Mouse (Mus musculus) ovary, postnatal 10 days (tissue): ENCODE results near the gene Capn13.

Experiments used
- DNase-seq: peaks from one replicate; pipeline ENCODE4 v3.0.0; 2022; ENCODE audit warnings: low spot score

Gene Capn13

DNA sequence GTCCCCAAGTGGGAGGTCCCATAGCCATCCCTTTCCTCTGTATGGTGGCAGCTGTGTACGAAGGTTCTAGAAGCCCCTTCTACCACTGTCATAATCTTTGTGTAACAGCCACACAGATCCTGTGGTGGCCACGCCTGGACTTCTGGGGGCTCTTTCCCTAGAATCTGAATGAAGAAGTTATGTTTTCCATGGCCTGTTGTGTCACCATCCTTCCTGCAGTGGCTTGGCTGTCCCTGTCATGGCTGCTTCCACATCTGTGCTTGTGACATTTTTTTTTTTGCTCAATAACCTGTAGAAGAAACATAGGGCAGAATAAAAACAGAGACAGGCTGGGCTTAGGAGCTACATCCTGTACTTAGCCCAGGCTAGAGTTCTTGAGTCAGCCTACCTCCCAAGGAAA is at the start of gene Capn13:
Capn13 (minus strand) TSS at position 5 of the 400 bp plus-strand sequence.
- no peak for DNase-seq

DNA sequence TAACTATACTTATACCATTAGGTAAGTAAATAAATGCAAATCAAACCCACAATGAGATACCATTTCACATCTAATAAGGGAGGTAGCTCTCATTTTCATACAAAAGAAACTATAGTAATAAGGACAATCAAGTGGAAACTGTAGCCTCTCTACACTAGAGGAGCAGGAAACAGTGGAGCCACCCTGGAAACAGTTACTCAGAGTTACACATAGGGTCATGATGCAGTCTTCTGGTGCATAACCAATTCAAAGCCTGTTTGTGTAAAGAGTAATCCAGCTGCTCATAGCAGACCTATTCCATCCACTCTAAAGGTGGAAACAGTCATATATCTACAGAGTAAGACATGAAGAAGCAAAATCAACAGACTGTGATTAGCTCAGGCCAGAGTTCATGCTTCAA is 48.4 kb upstream of the Capn13 start:
- DNase-seq, result no peak

DNA sequence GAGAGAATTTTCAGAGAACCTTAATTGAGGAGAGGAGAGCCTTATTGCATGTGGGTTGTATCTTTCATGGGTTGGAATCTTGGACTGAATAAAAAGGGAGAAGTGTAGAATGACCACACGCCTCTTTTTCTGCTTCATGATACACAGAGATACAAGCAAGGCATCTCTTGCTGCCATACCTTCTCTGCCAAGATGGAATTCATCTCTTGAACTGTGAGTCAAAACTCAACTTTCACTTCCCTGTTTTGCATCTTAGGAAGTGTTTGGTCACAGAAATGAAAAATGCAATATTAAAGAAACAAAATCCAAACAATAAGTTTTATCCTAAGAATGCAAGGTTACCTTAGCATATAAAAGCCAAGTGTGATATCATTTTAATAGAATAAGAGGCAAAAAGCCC is 40.1 kb upstream of the Capn13 start:
- no peak for DNase-seq

DNA sequence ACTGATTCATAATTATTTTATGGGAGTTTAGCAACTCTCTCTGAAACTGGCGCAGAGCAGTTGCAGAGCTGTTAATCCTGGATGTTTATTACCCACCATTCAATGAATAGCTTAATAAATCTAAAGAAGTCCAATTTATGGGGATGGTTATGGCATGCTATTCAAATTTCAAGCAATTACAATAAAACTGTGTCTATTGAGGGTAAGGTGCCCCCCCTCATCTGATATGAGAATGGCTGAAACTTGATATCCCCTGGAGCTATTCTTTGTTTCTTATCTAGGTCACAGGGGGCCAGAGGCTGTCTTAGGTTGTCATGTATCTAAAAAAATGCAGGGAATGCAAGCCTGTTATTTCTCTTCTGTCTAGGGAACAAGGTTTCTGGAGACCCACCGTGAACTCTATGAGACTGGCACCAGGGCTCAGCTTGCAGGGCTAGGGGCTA is 31.9 kb upstream of the Capn13 start:
- no peak for DNase-seq

DNA sequence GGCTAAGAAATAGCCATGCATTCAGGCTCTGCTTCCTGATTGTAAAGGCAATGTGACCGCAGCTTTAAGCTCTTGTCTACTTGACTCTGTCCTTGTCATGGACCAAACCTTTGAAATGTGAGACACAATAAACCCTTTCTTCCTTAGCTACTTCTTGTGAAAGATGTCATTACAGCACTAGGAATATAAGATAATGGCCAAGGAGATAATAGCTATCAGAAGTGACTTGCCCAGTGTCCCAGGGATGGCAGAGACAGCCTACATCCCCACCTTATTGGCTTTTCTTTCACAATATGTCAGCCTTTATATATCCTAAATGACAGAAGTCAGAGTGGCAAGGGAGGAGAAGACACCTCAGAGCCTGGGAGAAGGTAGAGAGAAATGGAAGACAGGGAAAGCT is 31.4 kb upstream of the Capn13 start:
- DNase-seq, result no peak

DNA sequence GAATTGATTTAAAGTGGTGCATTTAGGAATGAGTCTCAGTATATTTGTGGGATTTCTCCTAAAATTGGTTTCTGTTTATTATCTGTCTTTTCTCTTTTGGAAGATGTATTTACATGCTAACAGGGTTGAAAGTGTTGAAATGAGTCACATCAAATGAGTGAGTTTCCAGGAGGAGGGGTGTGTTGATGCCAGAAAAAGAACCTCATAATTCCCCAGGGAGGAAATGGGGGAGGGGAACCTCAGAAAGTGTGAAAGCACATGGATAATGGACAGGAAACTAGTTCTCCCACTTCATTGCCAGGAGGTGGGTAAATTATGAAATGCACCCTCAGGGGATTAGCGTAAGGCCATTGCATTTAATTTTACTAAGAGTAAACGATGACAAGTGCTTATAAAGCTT is 16.7 kb upstream of the Capn13 start:
- no peak for DNase-seq

DNA sequence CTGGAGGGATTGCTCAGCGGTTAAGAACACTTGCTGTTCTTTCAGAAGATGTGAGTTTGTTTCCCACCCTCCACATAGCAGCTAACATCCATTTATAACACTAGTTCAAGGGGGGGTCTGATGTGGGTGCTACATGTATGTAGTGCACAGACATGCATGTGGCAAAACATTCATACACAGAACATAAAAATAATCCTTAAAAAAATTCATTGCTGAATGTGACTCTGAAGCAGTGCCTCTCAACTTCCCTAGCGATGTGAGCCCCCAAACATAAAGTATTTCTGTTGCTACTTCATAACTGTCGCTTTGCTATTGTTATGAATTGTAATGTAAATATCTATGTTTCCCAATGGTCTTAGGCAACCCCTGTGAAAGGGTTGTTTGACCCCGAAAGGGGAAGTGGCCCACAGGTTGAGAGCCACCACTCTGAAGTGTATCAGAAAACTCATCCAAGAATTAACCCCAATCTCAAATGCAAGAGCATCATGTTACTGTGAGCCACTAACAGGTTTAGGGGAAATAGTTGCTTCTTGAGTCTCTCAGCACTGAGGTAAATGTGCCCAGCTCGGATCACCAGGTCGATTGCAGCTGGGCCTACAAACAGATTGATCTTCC is 15.6 kb upstream of the Capn13 start:
- no peak for DNase-seq

DNA sequence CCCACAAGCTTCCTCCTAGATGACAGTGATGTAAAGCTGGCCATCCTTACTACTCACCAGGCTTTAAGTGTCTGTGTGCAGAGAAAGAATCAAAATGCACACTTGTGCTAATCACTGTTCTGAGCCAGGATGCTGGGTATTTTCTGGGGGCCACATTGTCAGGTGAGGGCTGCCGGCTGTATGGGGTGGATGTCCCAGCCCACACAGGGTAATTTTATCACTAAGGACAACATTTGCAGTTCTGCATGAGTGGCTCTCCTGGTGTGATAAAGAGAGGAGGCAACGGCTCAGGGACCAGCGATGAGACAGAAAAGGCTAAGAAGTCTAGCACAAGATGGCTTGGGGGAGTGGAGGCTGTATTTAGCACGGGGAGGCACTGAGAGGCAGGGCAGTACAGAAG is 11.2 kb upstream of the Capn13 start:
- no peak for DNase-seq

DNA sequence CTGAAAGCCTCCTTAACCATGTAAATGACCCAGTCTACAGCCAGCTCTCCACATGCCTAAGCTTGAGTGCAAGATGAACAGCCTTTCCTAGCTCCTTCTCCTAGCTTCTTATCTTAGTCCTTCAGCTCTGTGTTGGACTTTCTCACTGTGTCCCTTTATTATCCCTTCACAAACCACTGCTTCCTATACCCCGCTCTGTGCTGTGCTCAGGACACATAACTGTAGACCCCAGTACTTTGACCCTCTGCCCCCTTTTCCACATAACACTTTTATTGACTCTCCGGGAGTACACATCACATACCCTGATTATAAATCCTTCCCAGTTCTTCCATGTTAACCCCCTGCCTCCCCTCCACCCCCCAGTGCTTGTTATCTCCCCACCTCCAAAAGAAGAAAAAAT is 606 bp upstream of the Capn13 start:
- no peak for DNase-seq

DNA sequence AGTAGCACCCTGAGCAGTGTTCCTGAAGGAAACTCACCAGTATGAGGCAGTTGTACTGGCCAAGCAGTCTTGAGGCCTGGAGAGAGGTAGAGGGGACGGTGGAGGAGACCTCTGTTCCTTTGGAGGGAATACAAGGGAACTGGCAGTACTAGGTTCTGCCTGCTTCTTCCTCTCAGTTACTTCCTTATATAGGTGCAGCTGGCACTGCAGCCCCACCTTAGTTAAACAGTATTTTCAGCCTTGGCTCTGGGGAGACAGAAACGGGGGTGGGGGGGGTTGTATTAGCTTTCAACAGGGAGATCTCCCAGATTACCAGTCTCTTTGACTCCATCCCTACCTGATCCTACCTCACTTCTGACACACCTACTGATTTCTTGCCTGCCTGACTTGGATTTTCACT is 1.5 kb downstream of the Capn13 start:
- no peak for DNase-seq

DNA sequence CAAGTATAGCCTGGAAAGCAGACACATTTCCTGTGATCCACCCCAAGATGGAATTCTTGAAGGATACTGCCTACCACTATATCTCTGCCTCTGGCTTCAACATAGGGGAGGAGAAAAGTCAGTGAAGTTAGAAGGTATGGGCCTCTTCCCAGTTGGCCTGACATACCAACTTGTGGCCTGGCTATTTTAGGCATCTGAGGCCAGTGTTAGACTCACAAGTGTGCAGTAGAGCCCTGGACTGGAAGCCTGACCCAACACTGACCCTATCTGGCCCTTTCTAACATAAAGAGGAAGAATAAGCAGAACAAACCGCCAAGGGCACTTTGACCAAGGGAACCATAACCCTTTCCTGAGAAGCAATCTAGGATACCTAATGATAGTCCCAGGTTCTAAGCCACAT is 7.3 kb downstream of the Capn13 start:
- no peak for DNase-seq

DNA sequence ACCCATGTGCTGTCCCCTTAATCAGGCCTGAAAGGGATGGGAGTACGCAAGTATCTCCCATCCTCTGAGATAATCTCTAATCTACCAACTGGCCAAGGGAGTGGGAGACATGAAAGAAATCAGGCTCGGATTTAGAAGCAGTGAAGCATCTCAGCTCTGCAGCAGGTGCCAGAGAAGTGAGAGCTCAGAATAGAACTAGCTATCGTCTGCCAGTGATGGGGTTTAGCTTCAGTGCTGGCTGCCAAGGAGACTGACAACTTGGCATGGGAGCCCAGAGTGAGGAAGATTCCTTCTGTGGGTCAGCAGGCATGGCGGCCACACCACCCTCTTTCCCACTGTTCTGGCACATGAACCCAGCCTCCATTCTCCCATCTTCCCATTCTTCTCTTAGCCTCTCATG is 8.9 kb downstream of the Capn13 start:
- no peak for DNase-seq

DNA sequence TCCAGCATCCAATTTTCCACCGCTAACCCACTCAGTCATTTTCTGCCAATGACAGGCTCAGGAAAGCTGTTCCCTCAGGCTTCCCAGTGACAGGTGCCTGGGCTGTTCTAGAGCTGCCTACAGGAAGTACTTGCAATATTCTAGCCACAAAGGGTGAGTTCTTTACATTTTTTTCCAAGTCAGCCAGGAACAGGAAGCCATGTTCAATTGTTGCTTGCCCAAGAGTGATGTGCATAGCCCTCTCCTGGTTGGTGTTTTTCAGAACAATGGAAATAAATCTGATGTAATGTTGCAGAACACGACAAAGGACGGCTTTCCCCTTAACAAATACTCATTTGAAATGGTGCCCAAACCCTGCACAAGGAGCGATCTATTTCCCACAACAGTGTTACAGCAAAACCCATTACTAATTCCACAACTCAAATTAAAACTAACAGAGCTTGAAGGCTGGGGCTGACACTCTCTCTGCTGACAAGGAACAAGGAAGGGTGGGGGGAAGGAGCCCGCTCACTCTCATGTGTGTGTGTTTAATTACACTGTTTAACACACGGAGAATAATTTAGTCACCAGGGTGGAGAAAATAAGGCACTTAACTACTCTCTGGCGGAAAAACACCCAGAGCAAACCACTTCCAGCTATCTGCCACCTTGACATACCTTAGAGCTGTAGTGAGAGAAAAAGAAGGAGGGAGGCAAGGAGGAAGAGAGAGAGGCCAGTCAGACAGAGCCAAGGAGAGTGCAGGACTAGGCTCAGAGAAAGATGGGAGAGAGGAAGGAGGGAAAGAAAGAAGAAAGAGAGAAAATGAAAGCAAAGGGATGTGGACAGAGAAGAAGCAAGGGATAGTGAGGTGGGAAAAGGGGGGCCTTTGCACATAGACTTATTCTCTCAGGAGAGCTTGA is 10.2 kb downstream of the Capn13 start:
- no peak for DNase-seq

DNA sequence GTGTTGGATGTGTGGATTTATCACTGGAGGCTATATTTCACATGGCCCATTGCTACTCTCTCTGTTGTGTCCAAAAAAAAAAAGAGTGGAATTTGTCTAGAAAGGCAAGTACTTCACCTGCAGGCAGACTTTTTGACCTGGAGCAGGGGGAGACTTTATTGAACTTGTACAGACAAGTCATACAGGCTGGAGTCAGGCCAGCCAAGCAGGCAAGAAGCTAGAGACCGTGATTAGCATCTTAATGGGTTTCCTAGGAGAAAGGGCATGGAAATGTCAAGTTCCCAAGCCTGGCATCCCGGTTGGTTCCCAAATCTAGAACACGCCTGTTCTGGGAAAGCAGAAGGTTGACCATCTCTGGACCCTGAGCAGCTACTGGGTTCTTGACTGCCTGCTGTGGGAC is 11.3 kb downstream of the Capn13 start:
- no peak for DNase-seq

DNA sequence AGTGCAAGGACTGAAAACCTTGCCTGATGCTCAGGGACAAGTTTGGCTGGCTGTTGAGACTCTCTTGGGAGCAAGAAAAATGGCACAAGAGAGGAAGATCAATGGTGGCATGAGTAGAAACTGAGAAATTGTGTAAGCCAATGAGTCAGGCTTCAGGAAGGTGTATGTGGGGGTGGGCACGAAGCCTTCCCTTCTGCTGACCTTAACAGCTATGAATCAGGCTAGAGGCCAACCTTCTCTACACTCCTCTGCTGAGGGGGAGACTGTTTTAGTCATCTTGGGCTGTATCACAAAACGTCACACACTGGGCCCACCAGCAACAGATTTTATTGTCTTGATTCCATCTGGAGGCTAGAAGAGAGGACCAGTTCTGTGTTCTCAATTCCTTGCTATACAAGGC is 14.1 kb downstream of the Capn13 start:
- DNase-seq, result no peak

DNA sequence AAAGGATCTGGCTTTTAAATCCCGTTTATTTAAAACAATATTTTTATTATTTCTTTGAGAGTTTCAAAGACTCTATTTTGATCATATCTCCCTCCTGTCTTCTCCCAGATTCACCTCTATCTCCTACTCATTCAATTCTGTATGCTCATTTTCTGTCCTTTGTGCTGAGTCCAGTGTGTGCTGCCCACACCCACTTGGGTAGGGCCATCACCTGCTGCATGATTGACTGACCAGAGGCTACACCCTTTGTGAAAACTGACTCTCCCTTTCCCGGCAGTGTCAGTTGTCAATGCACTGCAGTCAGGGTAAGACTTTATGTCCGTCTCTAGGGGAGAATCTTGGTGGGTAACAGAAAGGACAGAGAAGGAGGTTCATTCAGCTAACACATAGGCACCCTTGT is 14.7 kb downstream of the Capn13 start:
- no peak for DNase-seq

DNA sequence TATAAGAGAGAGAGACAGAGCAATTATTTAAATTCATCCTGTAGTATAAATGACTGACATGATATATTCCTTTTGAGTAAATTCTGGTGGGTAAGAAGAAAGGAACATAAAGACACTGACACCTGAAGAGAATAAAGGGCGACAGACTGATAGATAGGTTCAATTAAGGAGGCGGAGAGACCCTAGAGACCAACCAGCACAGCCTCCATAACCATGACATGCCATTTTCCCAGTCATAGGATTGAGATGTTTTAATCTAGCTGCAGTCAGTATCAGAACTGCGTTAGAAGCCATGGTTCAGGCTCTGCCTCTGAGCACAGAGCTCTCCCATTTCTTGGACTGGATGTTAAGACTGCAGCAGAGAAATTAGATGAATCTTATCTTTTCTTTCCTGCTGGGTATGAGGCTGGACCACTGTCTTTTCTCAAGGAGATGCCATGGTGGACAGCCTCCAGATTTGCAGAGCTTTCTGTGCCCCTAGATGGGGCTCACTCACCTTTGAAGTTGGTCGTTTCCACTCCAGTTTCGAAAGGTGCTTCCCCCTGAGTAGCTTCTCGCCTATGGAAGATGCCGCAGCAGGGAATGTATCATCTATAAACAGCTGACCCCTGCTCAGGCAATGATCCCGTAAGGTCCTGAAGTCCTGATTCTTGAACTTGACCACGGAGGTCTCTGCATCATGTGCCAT is 18.2 kb downstream of the Capn13 start:
- DNase-seq, result no peak

DNA sequence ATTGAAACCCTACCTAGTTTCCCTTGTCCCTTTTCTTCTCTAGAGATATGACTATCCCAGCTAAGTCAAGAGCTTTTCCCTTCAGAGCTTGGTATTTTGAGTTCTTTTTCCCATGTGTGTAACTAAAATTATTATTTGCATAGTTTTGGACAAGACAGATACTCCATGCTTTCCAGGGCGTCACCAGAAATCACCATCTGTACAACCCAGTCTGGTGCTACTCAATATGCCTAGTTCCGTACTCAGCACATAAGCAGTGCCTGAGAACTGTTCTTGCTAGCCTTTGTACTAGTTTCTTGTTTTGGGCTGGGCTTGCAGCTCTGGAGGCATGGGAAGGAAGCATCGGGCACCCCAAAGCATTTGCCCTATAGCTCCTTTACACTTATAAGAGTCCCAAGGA is 19.0 kb downstream of the Capn13 start:
- DNase-seq, result no peak

DNA sequence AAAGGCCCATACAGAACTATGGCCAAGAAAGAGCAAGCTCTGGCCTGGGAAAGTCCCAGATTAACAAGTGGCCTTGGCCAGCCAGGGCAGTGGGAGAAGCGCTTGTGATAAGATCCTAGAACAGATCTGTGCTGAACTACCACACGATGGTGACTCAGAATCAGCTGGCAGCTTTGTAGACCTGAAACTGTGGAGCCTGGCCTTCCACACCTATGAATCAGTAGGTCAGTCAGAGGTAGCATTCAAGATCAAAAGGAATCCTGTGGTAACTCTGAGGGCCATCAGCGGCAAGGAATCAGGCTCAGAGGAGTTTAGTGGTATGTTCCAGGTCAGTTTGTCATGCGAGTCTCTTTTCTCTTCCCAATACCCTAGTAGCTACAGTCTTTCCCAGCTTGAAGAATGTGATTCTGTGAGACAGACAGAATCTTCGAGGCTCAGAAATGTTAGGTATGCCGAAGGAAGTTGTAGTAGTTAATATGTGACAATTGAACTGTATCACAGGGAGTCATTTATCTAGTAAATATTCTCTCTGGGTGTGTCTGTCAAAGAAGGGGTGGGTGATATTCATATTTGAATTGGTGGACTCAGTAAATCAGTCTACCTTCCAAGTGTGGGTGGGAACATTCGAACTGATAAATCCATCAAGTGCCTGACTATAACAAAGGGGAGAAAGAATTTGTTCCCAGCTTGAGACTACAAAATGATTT is 22.7 kb downstream of the Capn13 start:
- DNase-seq, result no peak

DNA sequence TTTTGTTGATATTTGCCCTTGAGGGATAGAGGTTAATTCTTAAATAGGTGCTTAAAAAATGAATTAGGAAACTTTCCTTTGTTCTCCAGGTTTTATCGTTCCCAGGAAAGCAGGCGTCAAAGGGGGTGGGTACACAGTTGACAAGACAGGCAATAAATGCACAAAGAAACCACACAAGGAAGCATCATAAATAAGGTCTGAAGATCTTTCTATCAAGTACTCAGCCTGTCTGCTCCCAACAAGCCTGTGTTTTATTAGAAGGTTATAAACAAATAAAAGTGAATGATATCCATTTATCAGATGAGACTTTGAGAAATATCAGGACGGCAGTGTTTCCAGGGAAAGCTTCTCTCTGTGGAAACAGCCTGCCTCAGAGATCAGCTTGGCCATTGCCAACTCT is 33.3 kb downstream of the Capn13 start:
- no peak for DNase-seq

DNA sequence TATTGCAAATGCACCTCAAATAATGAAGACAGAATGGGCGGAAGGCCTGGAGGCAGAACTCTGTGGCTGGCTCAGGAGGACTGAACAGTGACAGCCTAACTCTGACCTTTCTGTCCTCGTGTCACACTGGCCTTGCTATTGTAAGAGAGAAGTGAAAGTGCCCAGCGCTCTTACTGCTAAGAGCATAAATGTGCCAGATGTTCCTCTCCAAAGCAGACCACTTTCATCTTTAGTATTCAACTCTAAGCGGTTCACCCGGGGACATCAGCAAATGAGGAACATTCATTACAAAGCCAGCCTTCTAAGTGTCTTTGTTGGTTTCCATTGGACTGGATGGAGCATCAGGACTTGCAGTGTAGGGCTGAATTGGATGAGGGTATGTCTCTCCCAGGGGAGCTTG is 39.6 kb downstream of the Capn13 start:
- DNase-seq, result no peak

DNA sequence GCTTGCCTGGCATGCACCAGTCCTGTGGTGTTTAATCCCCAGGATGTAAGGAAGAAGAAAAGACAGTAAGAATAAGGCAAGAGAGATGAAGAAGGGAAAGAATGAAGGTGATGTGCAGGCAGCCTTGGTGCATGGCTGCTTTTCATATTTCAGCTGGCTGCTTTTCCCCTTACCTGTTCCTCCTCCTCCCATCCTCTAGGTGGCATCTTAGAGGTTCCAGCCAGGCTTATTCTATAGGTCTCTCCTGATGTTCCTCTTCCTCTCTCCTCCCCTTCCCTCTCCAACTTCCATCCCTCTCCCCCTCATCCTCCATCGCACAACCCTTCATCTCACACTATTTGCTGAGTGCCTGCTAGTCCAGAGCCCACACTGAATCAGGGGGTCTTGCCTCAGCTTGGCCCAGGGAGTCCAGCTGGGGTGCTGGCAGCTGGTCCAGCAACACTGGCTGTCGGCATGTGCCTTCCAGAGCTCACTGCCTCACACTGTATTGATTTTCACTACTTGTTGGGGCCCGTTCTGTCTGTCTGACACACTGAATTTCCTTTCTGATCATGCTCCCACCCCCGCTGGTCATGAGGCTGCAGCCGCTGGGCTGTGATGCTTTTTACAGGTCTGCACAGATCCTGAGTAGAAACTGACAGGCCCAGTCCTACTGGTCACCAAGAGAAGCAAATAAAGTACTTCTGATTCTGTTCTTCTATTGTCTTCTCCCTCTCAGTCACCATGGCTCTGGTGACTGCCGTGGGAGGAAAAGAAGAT is 56.9 kb downstream of the Capn13 start:
- DNase-seq, result no peak
